Mouse (Mus musculus) spleen, adult 12 weeks (tissue): ENCODE measurements around the gene C130026I21Rik.
"Not testable (repeated sequence)": the region's sequence is repeated elsewhere in the genome, so short reads cannot be mapped to it uniquely, and the experiment has no call there.

Experiments
- DNase-seq: peaks from one replicate; pipeline ENCODE4 v3.0.0; 2022; ENCODE audit warnings: low spot score

Gene C130026I21Rik

GRCm38 (mm10) chr1:85270466-85270865 is at the start of gene C130026I21Rik:
C130026I21Rik (minus strand) TSS chr1:85270566.
- DNase-seq: not testable (repeated sequence)

DNA sequence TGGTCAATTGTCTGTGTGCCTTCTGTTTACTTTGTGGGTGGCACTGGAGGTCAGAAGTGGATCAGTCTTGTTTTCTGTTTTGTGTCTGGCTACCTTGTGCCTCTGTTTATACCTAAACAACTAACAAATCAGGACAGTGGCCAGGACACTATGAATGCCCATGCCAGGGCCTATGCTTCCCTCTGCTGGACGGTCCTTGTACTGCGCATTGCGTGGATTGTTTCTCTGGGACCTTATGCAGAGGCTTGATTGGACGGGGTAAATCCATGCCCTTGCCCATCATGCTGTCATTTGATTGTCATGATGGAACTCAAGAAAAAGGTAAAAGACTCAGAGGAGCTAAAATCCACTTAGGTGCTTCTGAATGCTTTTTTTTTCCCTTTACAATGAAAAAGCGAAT is 16.7 kb upstream of the C130026I21Rik start:
- DNase-seq: peak; percentile 22

DNA sequence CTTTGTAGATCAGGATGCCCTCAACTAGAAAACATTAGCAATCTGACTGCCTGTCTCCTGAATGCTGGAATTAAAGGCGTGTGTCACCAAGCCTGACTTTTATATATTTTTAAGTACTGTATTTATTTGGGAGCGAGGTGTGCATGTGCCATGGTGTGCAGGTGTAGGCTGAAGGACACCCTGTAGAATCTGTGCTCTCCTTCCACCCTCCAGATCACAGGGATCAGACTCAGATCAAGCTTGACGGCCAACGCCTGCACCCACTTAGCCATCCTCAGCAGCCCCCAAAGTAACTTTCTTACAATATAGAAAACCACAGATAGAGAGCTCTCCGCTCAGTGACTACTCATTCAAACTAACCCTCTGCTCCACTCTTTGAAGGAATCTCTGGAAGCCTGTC is 6.1 kb upstream of the C130026I21Rik start:
- DNase-seq: not testable (repeated sequence)

DNA sequence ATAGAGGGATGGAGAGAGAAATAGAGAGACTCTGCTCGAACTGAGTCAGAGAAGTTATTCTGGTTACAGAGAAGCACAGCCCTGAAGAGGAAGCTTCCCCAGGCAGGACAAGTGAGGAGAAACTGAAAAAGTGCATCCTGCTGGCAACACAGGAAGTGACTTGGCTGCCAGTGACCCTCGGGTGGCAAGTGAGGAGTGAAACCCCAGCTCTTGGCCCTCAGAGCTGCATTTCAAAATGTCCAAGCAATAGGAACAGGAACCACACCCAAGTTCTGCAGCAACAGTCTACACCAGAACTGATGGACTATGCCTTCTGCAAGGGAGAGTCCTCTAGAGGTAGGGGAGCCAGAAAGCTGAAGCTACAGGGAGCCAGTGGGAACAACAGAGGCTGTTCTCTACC is 11.7 kb downstream of the C130026I21Rik start:
- DNase-seq: not testable (repeated sequence)

- not testable (repeated sequence) for DNase-seq
These were observed 15.1 kb downstream of the C130026I21Rik start for GRCm38 (mm10) chr1:85255217-85255616.

GRCm38 (mm10) chr1:85251211-85251610 is 19.2 kb downstream of the C130026I21Rik start:
- not testable (repeated sequence) for DNase-seq

GRCm38 (mm10) chr1:85248985-85249384 is 21.4 kb downstream of the C130026I21Rik start:
- not testable (repeated sequence) for DNase-seq

DNA sequence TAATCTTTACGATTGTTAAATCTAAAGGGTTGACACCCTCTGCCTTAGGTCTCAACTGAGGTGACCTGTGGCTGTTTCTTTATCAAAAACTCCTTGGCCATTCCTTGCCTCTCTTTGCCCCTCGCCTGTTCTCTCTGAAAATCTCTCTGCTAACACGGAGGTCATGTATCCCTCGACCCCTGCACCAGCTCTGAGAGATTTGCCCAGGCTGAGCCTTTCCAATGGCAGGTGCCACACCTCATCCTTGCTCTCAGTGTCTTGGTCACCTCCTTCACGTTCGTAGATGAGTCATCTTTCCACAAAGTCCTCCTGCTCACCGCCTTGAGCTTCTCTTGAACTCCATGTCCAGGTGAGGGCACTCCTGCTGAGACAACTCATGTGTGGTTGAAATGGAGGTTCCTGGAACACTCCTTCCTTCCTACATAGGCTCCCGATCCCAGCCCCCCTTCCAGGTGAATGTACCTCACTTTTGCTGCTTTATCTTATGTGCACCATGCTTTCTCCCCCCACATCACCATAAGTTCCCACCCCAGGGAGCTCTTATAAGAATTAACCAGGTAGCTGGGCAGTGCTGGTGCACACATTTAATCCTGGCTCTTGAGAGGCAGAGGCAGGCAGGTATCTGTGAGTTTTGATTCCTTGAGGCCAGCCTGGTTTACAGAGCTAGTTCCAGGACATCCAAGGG is 23.4 kb downstream of the C130026I21Rik start:
- DNase-seq: not testable (repeated sequence)

DNA sequence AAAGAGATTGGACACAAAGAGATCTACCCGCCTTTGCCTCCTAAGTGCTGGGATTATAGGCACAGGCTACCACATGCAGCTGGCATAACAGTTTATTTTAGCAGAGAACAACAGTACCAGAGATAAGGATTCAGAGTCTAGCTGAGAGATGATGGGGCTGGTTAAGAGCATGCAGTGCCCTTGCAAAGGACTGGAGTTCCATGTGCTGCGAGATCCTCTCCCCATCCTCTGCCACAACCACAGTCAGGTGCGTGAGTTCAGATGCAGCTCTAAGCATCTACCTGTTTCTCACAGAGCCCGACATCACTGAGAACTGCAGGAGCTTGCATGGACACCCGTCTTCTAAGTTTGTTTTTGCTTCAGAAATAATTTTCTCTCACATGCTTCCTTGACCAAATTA is 24.1 kb downstream of the C130026I21Rik start:
- not testable (repeated sequence) for DNase-seq

DNA sequence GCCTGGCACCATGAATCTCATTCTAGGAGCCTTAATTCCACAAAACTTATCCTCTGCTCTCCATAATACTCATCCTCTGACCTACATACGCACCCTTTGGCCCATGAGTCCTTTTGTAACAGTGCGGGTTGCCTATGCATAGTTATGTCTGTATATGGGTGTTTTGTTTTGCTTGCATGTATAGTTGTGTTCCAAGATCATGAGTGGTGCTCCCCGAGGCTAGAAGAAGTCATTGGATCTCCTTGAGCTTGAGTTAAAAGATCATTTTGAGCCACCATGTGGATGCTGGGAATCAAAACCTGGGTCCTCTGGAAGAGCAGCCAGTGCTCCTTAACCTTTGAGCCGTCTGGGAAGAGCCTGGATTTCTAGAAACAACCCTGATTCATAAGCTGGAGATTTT is 25.4 kb downstream of the C130026I21Rik start:
- not testable (repeated sequence) for DNase-seq

GRCm38 (mm10) chr1:85243023-85243422 is 27.3 kb downstream of the C130026I21Rik start:
- not testable (repeated sequence) for DNase-seq

DNA sequence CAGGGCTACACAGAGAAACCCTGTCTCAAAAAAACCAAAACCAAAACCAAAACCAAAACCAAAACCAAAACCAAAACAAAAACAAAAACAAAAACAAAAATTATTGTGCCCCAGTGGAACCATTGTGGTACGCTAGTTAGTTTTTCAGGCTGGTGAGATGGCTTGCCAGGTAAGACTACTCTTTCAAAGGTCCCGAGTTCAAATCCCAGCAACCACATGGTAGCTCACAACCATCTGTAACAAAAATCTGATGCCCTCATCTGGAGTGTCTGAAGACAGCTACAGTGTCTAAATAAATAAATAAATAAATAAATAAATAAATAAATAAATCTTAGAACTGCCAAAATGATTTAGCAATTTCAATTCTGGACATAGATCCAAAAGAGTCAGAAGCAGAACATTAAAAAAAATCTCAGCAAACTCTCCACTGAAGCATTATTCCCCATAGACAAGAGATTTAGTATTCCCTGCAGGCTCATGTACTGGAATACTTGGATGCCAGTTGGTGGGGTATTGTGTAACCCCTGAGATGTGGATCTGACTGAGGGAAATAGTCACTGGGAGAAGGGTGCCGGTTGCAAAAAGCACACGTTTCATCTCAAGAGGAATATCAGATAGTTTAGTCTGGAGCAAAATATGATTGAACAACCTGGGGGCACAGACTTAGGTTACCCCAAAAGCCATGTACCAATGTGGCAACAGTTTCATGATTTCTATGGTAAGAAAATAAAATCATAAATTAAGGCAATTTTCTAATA is 31.2 kb downstream of the C130026I21Rik start:
- not testable (repeated sequence) for DNase-seq

DNA sequence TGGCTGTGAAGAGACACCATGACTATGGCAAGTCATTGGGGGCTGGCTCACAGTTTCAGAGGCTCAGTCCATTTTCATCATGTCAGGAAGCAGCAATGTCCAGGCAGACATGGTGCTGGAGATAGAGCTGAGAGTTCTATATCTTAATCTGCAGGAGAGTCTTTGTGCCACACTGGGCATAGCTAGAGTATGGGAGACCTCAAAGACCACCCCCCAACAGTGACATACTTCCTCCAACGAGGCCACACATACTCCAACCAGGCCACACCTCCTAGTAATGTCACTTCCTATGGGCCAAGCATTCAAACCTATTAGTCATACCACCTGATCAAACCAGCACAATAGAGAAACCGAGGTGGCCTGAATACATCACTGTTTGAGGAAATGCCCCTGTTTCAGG is 63.8 kb downstream of the C130026I21Rik start:
- DNase-seq: peak; percentile 2

DNA sequence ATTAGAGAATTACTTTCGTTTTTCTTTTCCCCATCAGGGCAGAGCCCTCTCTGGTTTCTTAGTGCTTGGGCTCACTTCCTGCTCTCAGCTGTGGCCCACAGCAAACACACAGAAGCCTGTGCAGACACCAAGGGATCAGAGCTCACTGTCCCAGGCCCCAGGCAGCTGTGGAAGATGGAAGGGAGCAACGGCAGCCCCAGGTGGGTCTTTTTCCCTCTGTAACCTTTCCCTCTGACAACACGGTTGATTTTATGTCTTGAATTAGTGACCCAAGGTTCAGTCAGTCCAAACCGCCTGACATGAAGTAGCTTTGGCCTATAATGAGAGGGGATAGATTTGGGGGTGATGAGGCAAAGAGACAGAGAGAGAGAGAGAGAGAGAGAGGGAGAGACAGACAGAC is 70.8 kb downstream of the C130026I21Rik start:
- not testable (repeated sequence) for DNase-seq

DNA sequence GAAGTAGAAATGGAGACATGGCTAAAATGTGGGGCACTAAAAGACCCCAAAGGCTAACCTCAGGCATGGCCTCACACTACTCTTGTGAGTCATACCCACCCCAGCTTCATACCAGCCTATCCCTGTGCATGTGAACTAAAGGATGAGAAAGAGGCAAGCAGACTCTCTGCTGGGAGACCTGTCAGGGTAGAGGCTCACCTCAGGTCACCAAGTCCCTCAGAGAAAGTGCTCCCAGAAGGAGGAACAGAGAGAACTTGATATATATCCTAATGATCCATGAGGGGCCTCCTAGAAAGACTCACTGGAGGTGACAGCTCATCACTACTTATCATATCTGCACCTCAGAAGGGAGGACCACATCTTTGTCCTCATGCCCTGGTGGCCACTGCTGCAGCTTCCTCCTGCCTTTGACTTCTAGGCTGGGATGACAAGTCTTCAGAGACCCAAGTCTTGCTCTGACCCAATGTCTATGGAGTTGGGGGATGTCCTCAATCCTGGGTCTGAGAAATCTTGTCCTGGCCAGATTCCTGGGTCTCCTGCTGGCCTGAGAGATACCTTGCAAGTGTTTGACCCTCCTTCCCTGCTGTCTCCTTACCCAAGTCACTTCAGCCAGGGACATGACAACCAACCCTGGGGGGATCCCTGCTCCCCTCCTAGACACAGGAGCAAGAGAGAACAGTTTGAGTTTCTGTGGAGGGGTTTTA is 71.6 kb downstream of the C130026I21Rik start:
- not testable (repeated sequence) for DNase-seq

- DNase-seq: not testable (repeated sequence)
These were observed 73.6 kb downstream of the C130026I21Rik start for GRCm38 (mm10) chr1:85196732-85197131.

GRCm38 (mm10) chr1:85193761-85194160 is 76.6 kb downstream of the C130026I21Rik start:
- DNase-seq: not testable (repeated sequence)

- not testable (repeated sequence) for DNase-seq
These were observed 88.4 kb downstream of the C130026I21Rik start for GRCm38 (mm10) chr1:85181981-85182380.

DNA sequence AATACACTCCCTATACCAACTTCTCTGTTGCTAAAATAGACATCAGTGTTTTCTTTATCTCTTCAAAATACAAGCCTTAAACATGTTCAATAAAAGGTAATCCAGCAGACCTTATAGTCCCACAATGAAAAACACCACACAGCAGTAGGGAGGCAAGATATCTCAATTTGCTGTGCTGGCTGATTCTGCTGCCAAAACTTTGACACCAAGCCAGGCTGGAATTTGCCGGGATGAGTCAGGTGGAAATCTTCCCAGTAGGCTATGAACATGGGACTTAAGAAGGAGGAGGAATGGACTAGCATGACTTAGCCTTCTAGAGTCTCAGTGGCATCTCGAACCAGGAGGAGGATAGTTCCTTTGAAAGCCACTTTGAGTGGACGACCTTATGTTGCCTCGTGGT is 91.4 kb downstream of the C130026I21Rik start:
- DNase-seq: not testable (repeated sequence)

DNA sequence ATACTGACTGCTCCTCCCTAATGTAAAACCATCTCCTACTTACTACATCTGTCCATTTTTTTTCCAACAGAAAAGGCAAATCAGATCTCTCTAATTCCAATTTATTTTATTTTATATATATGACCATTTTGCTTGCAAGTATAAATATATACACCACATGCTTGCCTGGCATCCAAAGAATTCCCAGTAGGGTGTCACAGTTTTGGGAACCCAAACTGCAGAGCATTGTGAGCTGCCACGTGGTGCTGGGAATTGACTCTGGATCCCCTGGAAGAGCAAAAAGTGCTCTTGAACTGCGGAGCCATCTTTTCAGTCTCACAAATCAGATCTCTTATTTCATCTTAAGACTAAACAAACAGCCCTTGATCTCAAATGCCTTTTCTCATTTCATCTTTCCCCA is 107.5 kb downstream of the C130026I21Rik start:
- not testable (repeated sequence) for DNase-seq

GRCm38 (mm10) chr1:85155151-85155550 is 115.2 kb downstream of the C130026I21Rik start:
- DNase-seq: not testable (repeated sequence)

GRCm38 (mm10) chr1:85133671-85134070 is 136.7 kb downstream of the C130026I21Rik start:
- DNase-seq: not testable (repeated sequence)
